Mouse (Mus musculus): ENCODE results near the gene Eif5a. TPM values are rescaled to one million over a fixed set of nuclear protein-coding genes. Genes with fewer than 3 reads are reported as not detected.
A peak's percentile ranks its signal among the peaks of the same experiment; 100 is the strongest.

Eif5a gene
- total and polyA plus RNA-seq, 2 experiments from 2014 or later: 469 to 961 TPM

- ATAC-seq (ENCODE audit: insufficient read depth, low read depth) (no peak), DNase-seq (ENCODE audit: low spot score) (no peak)
- Histone ChIP-seq H3K4me1 (ENCODE audit: control insufficient read depth, insufficient read depth) (peaks cover 24% of the 10 kb centered on the region), H3K9me3 (replicated peaks; ENCODE audit: control insufficient read depth, low read length) (no peaks in the 10 kb centered on the region), H3K4me3 (ENCODE audit: low read depth, low read length) (peak overlapping the region; percentile 89), H3K36me3 (replicated peaks; ENCODE audit: control insufficient read depth, insufficient read depth, low read length) (peaks cover 71% of the 10 kb centered on the region), H3K27ac (ENCODE audit: low read depth) (no peak overlapping the region), H3K27me3 (ENCODE audit: control insufficient read depth, insufficient read depth, low read length) (no peaks in the 10 kb centered on the region), H3K4me2 (ENCODE audit: low read depth, low read length) (peak overlapping the region; percentile 94), H3K9ac (replicated peaks; ENCODE audit: low read depth, low read length) (no peak overlapping the region)
- TF ChIP-seq EP300 (IDR thresholded peaks at IDR 0.05; ENCODE audit: low read depth) (no peak), CTCF (IDR thresholded peaks at IDR 0.05; ENCODE audit: low read depth) (no peak)
- 32% methylated on average over 9 of the region's 9 CpGs for WGBS
Measured at GRCm38 (mm10) chr11:69914917-69915430, 6.8 kb downstream of the Eif5a start.

GRCm38 (mm10) chr11:69914372-69914764 lies 7.4 kb downstream of the Eif5a start:
- no peak for TF ChIP-seq EP300 (IDR thresholded peaks at IDR 0.05; ENCODE audit: low read depth)
- no peak for TF ChIP-seq CTCF (IDR thresholded peaks at IDR 0.05; ENCODE audit: low read depth)
- 1% methylated on average over 17 of the region's 17 CpGs for WGBS
- peak overlapping the region; percentile 89 for H3K4me3 ChIP-seq (ENCODE audit: low read depth, low read length)
- peak overlapping the region; percentile 88 for H3K27ac ChIP-seq (ENCODE audit: low read depth)
- H3K4me2 ChIP-seq (ENCODE audit: low read depth, low read length): peak overlapping the region; percentile 94
- H3K9me3 ChIP-seq (replicated peaks; ENCODE audit: control insufficient read depth, low read length): no peaks in the 10 kb centered on the region
- ATAC-seq (ENCODE audit: insufficient read depth, low read depth) (peak; percentile 2; the same call in 1 of the 2 replicates), DNase-seq (ENCODE audit: low spot score) (no peak)
- H3K4me1 ChIP-seq (ENCODE audit: control insufficient read depth, insufficient read depth): peaks cover 21% of the 10 kb centered on the region
- H3K9ac ChIP-seq (replicated peaks; ENCODE audit: low read depth, low read length): peak overlapping the region; percentile 82
- H3K36me3 ChIP-seq (replicated peaks; ENCODE audit: control insufficient read depth, insufficient read depth, low read length): peaks cover 77% of the 10 kb centered on the region
- no peaks in the 10 kb centered on the region for H3K27me3 ChIP-seq (ENCODE audit: control insufficient read depth, insufficient read depth, low read length)

- no peaks in the 10 kb centered on the region for H3K27me3 ChIP-seq (ENCODE audit: control insufficient read depth, insufficient read depth, low read length)
- peak; percentile 90 for ATAC-seq (ENCODE audit: insufficient read depth, low read depth)
- peak within 1 kb of the TSS; percentile 89 for H3K4me3 ChIP-seq (ENCODE audit: low read depth, low read length)
- peak within 1 kb of the TSS; percentile 82 for H3K9ac ChIP-seq (replicated peaks; ENCODE audit: low read depth, low read length)
- H3K4me2 ChIP-seq (ENCODE audit: low read depth, low read length): peak within 1 kb of the TSS; percentile 94
- WGBS: 2% methylated on average over 61 of the region's 61 CpGs
- peaks cover 16% of the 10 kb centered on the region for H3K4me1 ChIP-seq (ENCODE audit: control insufficient read depth, insufficient read depth)
- H3K27ac ChIP-seq (ENCODE audit: low read depth): peak within 1 kb of the TSS; percentile 88
- TF ChIP-seq EP300 (IDR thresholded peaks at IDR 0.05; ENCODE audit: low read depth) (no peak; the same call in 1 of the 2 replicates), CTCF (IDR thresholded peaks at IDR 0.05; ENCODE audit: low read depth) (no peak)
- peaks cover 79% of the 10 kb centered on the region for H3K36me3 ChIP-seq (replicated peaks; ENCODE audit: control insufficient read depth, insufficient read depth, low read length)
- H3K9me3 ChIP-seq (replicated peaks; ENCODE audit: control insufficient read depth, low read length): no peaks in the 10 kb centered on the region
- DNase-seq (ENCODE audit: low spot score): peak; percentile 94
Measured at GRCm38 (mm10) chr11:69913554-69914371, 8.0 kb downstream of the Eif5a start, which contains the start of gene Gps2. Gene Gps2, plus strand, starts transcription at chr11:69913888.

GRCm38 (mm10) chr11:69912716-69913530 lies 8.8 kb downstream of the Eif5a start:
- Histone ChIP-seq H3K36me3 (replicated peaks; ENCODE audit: control insufficient read depth, insufficient read depth, low read length) (peaks cover 79% of the 10 kb centered on the region), H3K4me1 (ENCODE audit: control insufficient read depth, insufficient read depth) (peaks cover 16% of the 10 kb centered on the region), H3K4me3 (ENCODE audit: low read depth, low read length) (peak overlapping the region; percentile 89; the same call in 1 of the 2 replicates), H3K27me3 (ENCODE audit: control insufficient read depth, insufficient read depth, low read length) (no peaks in the 10 kb centered on the region), H3K27ac (ENCODE audit: low read depth) (peak overlapping the region; percentile 88), H3K9ac (replicated peaks; ENCODE audit: low read depth, low read length) (peak overlapping the region; percentile 82), H3K4me2 (ENCODE audit: low read depth, low read length) (peak overlapping the region; percentile 94), H3K9me3 (replicated peaks; ENCODE audit: control insufficient read depth, low read length) (no peaks in the 10 kb centered on the region)
- WGBS: 70% methylated on average over 15 of the region's 15 CpGs
- no peak for DNase-seq (ENCODE audit: low spot score)
- TF ChIP-seq CTCF (IDR thresholded peaks at IDR 0.05; ENCODE audit: low read depth): no peak
- TF ChIP-seq EP300 (IDR thresholded peaks at IDR 0.05; ENCODE audit: low read depth): no peak
- ATAC-seq (ENCODE audit: insufficient read depth, low read depth): no peak

- H3K27me3 ChIP-seq (ENCODE audit: control insufficient read depth, insufficient read depth, low read length): no peaks in the 10 kb centered on the region
- no peak for ATAC-seq (ENCODE audit: insufficient read depth, low read depth)
- H3K9ac ChIP-seq (replicated peaks; ENCODE audit: low read depth, low read length): no peak overlapping the region
- no peak overlapping the region for H3K4me3 ChIP-seq (ENCODE audit: low read depth, low read length)
- no peaks in the 10 kb centered on the region for H3K9me3 ChIP-seq (replicated peaks; ENCODE audit: control insufficient read depth, low read length)
- TF ChIP-seq CTCF (IDR thresholded peaks at IDR 0.05; ENCODE audit: low read depth): no peak
- TF ChIP-seq EP300 (IDR thresholded peaks at IDR 0.05; ENCODE audit: low read depth): no peak
- DNase-seq (ENCODE audit: low spot score): no peak
- no peak overlapping the region for H3K27ac ChIP-seq (ENCODE audit: low read depth)
- 84% methylated on average over 6 of the region's 6 CpGs for WGBS
- H3K36me3 ChIP-seq (replicated peaks; ENCODE audit: control insufficient read depth, insufficient read depth, low read length): peaks cover 79% of the 10 kb centered on the region
- no peak overlapping the region for H3K4me2 ChIP-seq (ENCODE audit: low read depth, low read length)
- peaks cover 16% of the 10 kb centered on the region for H3K4me1 ChIP-seq (ENCODE audit: control insufficient read depth, insufficient read depth)
Measured at GRCm38 (mm10) chr11:69911701-69912100, 10.1 kb downstream of the Eif5a start.

Measured in heart, postnatal 0 days (tissue).